Mouse (Mus musculus) heart, postnatal 0 days (tissue): ENCODE measurements around the gene Olfr285.

Source experiments
- CTCF ChIP-seq: IDR thresholded peaks from 2 replicates; pipeline ENCODE4 v1.5.1; 2016; ENCODE audit warnings: antibody characterized with exemption, control low read depth, low read depth
- EP300 ChIP-seq: IDR thresholded peaks from 2 replicates; pipeline ENCODE4 v1.6.1; 2016; ENCODE audit warnings: antibody characterized with exemption, low read depth

GRCm38 (mm10) chr15:98293651-98294050 is 23.5 kb downstream of the Olfr285 start:
- TF ChIP-seq EP300 (no peak), CTCF (no peak)
